Mouse (Mus musculus): ENCODE measurements around the gene Vps45.

Gene Vps45

DNA sequence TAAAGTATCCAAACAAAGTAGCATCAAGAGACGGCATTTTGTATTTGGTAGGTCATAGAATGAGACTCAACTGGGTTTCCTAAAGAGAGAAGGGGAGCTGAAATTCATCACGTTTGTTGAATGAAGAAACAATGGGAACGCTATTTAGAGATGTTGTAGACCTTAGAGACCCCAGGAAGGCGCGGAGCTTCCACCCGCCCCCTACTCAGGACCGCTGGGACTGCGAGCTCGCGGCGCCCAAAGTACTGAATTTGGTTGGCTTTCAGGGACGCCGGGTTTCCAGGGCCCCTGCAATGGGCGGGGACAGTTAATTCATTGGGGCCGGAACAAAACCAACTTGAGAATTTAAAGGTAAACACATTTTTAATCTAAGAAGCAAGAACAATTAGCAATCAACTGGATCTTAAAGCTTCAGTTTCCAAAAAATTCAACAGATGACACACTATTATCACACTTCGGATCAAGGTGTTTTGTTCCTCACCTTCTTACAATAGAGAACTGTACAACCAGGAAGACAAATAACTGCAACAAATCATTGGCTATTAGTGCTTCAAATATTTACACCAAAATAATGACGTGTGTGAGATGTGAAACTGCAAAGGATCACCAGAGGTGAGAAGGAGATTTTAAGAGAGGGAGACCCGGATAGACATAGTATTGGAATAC is at the start of gene Vps45:
Gene Vps45 (minus strand): TSS at position 236 of the 666 bp plus-strand sequence.
- no peak for DNase-seq (ENCODE audit: extremely low read depth, low read depth, low spot score)

DNA sequence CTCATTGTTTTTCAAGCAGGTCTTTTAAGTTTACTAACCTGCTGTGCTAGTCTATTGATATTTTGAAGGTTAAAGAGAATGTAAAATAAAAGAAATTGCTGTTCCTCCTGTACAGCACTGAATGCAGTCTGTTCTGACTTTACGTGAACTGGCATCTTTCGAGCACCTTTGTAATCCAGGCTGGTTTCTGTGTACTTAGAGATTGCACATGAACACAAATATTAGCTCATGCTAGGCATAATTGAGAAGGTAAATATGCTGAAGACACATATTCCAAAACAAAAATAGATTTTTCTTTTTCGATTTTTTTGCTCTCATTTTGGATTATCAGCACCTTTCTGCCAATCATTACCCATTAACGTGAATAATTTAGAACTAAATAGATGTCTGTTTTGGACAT is 47.9 kb upstream of the Vps45 start:
- DNase-seq (ENCODE audit: extremely low read depth, low read depth, low spot score), result no peak

DNA sequence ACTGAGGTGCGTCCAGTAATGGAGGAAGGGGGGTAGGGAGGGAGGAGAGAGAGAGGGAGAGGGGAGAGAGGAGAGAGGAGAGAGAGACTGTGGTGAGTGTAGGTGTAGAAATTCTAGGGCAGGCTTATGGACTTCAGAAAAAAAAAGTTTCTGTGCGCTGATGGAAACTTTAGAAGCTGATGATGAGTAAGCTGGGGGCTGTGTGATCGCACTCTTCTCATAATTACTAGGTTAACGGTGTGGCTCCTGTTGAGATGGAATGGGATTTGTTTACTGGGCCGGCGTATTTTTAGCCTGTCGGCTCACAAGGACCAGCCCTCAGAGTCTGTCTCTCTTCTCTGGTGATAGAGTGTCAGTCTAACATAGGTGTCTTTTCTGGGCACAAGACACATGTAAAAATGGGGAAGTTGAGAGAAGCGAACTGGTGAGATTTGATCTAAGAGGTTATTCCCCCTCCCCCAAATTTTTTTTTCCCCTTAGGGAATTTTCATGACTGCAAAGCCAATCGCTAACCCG is 47.0 kb upstream of the Vps45 start:
- no peak for DNase-seq (ENCODE audit: extremely low read depth, low read depth, low spot score)

DNA sequence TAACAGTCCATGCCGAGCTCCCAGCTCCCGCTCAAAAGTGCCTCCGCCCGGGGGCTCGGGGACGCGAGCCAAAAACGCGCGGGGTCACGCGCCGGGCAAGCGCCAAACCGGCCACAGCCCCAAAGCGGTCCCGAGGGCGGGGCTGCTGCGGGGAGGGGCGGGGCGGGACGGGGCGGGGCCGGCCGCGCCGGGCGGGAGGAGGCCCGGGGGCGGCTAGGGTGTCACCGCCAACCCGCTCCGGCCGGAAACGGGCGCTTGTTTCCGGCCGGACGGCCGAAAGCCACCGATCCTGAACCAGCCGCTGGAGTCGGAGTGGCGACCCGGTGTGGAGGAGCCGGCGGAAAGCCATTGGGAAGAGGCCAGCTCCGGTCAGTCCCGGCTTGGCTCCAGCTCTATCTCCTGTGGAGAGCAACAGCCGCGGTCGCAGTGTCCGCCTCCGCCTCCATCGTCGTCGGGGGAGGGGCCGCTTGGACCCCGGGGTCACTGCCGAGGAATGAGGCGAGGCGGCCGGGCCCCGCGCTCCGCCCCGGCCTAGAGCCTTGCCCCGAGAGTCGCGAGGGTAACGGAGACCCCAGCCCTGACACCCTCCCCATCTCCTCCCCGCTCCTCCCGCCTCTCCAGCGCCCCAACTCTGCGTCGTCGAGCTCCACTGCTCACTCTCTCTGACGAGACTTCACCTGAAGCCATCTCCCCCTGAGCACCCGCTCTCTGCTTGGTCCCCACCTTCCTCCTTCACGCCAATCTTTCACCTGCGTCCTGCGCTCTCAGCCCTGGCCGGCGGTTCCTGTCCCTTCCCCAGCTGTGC is 46.2 kb upstream of the Vps45 start, which contains the start of gene Otud7b:
Gene Otud7b (plus strand): TSS at position 267 of the 805 bp plus-strand sequence.
- no peak for DNase-seq (ENCODE audit: extremely low read depth, low read depth, low spot score)

DNA sequence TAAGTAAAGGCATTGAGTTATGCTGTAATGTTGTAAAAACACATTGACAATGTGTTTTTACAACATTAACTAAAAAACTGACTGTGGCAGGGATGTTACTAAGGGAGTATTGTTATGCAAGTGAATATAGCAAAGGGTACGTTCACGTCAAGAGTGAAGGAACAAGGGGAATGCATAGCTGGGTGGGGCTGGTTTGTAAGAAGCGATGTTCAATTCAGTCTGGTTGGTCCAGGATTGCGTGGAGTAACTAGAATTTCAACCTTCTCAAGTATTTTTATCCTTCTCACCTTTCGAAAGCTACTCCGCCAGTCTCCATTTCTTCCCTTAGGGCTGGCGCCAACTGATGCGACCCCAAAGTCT is 45.6 kb upstream of the Vps45 start:
- DNase-seq (ENCODE audit: extremely low read depth, low read depth, low spot score), result no peak

DNA sequence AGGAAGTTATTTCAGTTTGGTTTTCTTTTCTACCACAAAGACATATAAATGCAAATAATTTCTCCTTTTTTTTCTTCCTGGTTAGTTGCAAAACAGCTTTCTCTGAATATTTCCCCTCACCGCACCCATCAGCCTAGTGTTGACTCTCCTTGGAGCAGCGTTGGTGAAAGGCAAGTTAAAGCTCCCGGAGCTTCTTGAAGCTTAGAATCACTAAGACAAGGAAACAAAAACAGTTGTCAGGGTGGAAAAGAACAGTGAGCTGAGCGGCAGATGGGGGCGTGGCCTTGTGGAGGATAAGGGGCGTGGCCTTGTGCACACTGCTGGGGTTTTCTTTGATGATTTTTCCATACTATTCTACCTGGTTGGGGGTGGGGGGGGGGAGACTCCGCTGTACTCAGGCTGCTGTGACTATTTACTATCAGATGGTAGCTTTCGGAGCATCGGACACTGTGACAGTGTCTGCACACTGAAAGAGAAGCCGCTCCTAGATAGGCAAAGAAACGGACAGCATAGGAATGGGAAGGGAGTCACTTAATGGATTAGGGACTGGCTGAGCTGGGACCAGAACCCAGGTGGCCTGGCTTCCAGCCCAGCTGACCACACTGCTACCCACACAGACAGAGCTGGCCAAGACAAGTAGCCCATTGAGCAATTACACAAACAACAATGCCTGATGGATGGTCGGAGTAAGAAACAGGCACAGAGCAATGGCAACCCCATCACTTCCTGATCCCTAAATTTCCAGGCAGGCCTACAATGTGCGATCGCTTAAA is 44.0 kb upstream of the Vps45 start:
- no peak for DNase-seq (ENCODE audit: extremely low read depth, low read depth, low spot score)

DNA sequence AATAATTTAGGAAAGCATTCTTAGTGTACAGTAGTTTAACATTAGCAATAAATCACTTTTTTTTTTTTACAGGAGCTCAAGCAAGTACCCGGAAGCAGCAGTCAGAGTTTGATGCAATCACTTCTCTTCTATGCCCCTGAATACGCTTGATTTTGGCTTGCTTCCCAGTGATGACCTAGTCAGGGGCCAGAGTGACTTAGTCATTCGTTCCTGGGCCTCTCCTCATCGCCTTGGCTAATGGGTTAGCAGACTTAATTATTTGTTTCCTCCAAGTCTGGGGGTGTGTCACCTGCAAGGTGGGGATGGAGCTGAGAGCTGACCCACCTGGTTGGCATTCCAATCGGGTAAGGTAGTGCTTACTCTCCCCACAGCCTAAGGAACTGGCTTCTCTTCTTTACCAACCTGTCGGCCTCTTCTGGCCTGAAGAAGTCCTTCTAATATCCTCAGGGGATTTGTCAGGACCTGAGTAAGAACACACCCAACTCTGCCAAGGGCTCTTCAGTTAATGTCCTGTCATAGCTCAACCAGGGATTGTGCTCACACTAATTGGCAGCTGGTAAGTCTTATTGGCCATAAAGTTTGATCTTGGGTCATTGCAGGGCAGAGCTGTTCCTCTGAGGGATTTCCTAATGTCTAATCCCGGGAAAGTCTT is 40.5 kb upstream of the Vps45 start:
- DNase-seq (ENCODE audit: extremely low read depth, low read depth, low spot score), result peak; percentile 91

DNA sequence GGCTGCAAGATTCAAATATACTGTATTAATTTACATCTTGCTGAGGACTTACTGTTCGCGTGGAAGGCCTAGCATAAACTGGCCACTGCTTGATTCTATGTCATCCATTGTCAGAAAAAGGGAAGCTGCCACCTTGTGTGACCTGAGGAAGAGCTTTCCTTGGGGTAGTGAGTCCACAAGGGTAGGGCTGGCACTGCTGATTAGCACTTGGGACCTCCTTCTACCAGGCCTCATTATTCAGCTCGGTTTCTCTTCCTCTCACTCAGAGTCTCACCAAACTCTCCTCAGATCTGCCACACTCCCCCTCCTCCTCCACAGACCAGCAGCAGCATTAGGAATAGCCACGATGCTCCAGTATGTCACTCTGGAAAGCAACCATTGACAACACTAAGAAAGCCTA is 39.9 kb upstream of the Vps45 start:
- DNase-seq (ENCODE audit: extremely low read depth, low read depth, low spot score), result no peak

DNA sequence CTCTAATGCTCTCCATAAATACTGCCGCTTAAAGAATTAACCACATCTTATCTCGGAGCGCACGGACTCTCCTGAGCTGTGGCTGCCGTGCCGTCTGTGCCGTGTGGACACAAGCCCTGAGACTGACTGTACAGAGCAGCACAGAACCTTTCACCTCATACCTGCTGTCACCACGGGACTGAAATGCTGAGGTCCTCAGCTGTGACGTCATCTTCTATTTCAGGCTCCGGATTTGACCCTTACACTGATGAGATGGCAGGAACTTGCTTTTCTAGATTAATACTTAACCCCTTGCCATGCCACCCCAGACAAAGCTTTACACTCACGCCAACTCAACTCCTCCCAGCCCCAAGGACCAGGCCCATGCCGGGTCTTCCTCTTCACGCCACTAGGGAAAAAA is 35.9 kb upstream of the Vps45 start:
- DNase-seq (ENCODE audit: extremely low read depth, low read depth, low spot score), result no peak

DNA sequence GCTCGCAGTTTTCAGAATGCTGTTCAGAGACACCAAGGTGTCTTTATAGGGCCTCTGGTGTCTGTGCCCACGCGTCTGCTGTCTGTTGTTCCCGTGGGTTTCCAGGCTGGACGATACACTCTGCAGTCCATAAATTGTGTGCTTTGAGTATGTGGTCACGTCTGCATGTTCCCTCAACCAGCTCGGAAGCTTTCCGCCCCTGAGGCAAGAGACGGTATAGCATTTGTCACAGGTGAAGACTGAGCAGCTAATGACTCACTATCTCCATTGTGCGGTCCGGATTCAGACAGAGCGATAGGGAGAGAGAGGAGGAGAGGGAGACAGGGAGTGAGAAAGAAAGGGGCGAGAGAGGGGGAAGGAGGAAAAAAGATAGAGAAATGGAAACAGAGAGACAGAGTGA is 35.2 kb upstream of the Vps45 start:
- DNase-seq (ENCODE audit: extremely low read depth, low read depth, low spot score), result no peak

DNA sequence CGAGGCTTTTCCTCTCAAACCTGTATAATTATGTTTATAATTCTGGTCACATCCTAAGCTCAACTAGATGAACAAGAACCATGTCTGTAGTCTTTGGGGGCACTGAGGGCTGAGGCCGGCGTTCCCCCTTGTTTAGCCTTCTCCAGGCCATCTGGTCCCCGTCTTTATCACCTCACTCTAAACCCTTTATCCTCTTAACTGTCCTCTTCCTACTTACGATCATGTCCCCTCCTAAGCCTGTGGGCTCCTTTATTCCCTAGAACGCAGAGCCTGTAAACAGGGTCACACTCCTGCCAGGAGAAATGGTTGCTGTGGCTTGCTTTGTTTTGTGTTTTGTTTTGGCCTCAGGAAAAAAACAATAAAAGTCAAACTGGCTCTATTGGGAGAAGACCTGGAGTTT is 33.7 kb upstream of the Vps45 start:
- DNase-seq (ENCODE audit: extremely low read depth, low read depth, low spot score), result no peak

DNA sequence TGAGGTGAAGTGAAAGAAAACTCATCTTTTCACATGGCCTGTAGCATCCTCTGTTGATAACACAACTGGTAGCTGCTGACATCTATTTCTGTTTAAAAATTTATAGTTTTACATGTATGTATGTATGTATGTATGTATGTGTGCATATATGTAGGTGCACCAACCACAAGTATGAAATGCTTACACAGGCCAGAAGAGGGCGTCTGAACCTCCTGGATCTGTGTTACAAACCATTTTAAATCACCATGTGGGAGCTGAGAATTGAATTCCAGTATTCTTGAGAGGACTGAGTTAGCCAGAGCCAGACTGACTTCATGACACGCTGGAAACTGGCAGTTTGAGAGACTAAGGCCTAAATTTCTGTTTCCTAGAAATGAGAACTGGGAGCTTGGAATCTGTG is 32.9 kb upstream of the Vps45 start:
- no peak for DNase-seq (ENCODE audit: extremely low read depth, low read depth, low spot score)

DNA sequence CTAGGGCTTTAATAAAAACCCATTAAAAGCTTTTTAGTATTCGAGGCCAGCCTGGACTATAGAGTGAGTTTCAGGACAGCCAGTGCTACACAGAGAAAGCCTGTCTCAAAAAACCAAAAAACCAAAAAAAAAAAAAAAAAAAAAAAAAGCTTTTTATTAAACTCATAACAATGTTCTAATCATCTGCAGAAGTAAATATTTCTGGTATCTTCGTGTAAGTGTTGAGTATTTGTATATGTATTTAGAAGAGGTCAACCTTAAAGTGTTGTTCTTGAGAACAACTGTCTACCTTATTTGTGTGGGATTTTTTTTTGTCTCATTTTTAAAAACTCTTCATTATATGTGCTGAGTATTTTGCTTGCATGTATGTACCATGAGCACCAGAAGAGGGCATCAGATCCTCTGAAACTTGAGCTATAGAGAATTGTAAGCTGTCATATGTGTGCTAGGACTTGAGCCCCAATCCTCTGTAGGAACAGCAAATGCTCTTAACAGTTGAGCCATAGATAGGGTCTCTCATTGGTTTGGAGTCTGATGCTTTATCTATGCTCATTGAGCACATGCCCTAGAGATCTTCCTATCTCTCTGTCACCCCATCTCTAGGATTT is 31.7 kb upstream of the Vps45 start:
- no peak for DNase-seq (ENCODE audit: extremely low read depth, low read depth, low spot score)

DNA sequence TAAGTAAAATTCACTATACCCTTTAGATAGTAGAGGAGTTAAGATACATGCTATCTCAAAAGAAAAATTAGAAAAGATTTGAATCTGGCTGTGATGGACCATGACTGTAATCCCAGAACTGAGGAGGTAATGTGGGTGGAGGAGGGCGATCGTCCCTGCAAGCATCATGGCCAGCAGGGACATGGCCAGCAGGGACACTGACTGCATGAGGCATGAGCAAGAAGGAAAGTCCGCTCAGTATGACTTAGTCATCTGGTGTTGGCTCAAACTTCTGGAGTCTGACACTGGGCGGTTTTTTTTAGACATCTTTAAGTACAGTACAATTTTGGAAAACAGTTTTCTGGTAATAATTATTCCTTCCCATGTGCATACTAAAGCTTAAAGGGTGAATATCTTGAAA is 29.5 kb upstream of the Vps45 start:
- DNase-seq (ENCODE audit: extremely low read depth, low read depth, low spot score), result no peak

DNA sequence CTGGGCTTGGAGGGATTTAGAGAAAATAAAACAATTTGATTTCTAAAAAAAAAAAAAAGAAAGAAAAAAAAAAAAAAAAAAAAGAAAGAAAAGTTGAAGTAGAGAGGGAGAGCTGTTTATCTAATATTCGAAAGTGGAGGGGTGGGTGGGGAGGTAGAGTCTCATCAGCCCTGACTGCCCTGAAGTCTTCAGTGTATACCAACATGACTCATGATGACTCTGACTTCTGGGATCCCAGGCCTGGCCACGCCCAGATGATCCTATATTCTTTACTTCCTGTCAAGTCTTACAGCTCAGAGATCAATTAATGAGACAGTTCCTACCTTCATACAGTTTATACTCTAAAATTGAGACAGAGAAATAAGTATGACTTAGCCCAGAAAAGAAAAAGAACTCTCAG is 29.0 kb upstream of the Vps45 start:
- no peak for DNase-seq (ENCODE audit: extremely low read depth, low read depth, low spot score)

DNA sequence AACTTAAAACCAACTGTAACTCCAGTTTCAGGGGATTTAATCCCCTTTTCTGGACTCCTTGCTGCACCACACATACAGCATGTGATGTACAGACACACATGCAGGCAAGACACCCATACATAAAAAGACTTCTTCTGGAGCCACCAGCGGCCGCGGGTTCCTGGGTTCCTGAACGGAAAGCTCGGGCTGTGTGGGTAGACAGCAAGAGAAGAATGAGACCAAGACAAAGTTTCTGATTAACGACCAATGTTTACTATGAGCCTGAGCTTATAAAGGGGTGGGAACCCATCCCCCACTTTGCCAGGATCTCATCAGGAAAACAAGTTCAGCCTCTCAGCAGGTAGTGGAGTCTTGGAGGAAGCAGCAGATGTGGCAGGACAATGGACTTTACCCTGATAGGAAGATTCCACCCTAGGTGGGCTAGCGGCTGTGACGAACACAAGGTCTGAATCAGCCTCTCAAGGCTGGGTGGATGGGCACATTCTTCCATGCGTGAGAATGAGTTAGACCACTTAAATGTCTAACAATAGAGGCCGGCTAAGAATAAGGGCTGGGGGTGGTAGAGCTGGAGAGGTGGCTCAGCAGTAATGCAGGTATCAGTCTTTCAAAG is 26.0 kb upstream of the Vps45 start:
- no peak for DNase-seq (ENCODE audit: extremely low read depth, low read depth, low spot score)

DNA sequence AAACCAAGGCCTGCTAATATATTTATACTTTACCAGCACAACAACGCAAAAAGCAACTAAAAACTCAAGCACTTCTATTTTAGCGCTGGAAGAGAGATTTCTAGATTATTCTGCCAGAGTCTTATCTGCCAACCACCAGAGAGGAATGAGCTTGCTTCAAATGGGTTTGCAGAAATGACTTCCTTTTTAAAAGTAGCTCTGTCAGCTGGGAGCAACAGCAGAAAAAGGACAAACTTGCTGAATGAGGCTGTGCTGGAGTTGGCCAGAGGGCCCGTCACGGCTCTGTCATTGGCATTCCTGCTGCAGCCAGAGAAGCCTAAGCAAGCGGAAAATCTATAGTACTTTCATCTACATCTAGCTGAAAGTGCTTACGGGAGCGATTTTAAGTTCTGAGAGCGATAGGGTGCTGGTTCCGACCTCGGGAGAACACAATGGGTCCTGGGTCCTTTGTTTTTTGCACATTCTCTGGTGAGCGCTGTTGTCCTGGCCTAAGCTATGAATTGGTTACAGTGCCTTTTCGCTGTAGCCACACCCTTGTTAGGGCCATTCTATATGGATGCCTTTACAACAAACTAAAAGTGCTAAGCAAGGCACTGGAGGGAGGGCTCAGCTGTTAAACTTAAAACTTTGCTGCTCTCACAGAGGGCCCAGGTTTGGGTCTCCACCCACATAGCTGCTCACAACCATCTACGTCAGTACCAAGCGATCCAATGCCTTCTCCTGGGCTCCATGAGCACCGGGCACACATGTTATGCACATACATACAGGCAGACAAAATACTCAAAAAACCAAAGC is 24.6 kb upstream of the Vps45 start:
- DNase-seq (ENCODE audit: extremely low read depth, low read depth, low spot score), result no peak

DNA sequence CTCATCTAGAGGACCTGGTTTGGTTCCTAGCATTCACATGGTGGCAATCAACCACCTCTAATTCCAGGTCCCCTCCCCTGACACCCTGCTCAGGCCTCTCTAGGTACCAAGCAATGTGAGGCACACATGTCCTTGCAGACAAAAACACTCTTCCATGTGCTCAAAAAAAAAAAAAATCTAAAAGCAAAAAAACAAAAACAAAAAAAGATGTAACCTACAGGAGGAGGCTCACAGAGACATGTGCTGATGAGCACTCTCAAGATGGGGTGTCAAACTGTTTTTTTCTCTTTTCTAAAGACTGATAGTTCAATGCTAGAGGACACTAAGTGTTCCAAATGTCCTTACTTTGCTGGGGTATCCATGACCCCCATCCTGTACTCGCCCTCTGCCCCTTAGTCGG is 23.8 kb upstream of the Vps45 start:
- DNase-seq (ENCODE audit: extremely low read depth, low read depth, low spot score), result no peak

DNA sequence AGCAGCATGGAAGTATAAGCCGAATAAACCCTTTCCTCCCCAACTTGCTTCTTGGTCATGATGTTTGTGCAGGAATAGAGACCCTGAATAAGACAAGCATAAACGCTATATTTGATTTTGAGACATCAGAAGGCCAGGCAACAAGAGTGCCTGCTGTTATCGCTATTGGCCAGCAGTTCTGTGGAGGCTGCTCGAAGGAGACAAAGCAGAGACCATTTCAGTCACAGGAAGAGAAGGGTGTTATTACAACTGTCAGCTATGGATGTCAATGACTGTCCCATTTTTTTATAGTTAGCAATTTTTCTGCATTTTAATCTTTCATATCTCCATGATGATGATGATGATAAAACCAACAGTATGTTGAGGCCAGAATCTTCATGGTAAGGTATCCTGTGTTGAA is 23.4 kb upstream of the Vps45 start:
- DNase-seq (ENCODE audit: extremely low read depth, low read depth, low spot score), result no peak

DNA sequence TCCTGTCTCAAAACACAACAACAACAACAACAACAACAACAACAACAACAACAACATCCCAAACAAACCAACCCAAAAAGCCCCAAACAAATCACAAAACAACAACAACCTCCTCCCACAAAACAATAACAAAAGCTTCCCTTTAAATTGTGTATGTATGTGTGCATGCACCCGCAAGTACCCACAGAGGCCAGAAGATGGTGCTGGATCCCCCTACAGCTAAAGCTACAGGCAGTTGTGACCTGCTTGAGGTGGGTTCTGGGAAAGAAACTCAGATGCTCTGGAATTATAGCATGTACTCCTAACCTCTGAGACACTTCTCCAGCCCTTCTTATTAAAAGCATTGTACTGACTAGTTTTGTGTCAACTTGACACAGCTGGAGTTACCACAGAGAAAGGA is 22.7 kb upstream of the Vps45 start:
- no peak for DNase-seq (ENCODE audit: extremely low read depth, low read depth, low spot score)
